Mouse (Mus musculus): ENCODE measurements around the gene H2-Q7. TPM values are rescaled to one million over a fixed set of nuclear protein-coding genes. Genes with fewer than 3 reads are reported as not detected.

Gene H2-Q7
- polyA plus RNA-seq (2012; rRNA removed), result 3.6 and 4.1 TPM in 2 replicates

GRCm38 (mm10) chr17:35438885-35439284 is at the start of gene H2-Q7:
TSS of gene H2-Q7 (plus strand) at chr17:35439155.

GRCm38 (mm10) chr17:35424624-35425416 is 14.1 kb upstream of the H2-Q7 start, which contains the start of gene H2-Q6:
TSS of gene H2-Q6 (plus strand) at chr17:35424850.

GRCm38 (mm10) chr17:35469842-35470751 is 31.1 kb downstream of the H2-Q7 start, which contains the start of gene H2-Q10:
TSS of gene H2-Q10 (plus strand) at chr17:35470089.

Other genes starting within 250 kb of the H2-Q7 start
- 0.76 and 0.84 TPM in 2 replicates for gene Ltb, start 244.7 kb upstream of the H2-Q7 start, polyA plus RNA-seq (2012; rRNA removed)
- gene Tnf, start 237.1 kb upstream of the H2-Q7 start, polyA plus RNA-seq (2012; rRNA removed), result 0.05 TPM in 2 replicates
- 0.57 and 0.62 TPM in 2 replicates for gene Lta, start 233.8 kb upstream of the H2-Q7 start, polyA plus RNA-seq (2012; rRNA removed)
- gene Gm16181, start 218.3 kb upstream of the H2-Q7 start, polyA plus RNA-seq (2012; rRNA removed), result not detected in 2 replicates
- gene Atp6v1g2, start 205.5 kb upstream of the H2-Q7 start, polyA plus RNA-seq (2012; rRNA removed), result 147 and 148 TPM in 2 replicates
- gene Nfkbil1, start 203.4 kb upstream of the H2-Q7 start, polyA plus RNA-seq (2012; rRNA removed), result 14.3 and 14.8 TPM in 2 replicates
- gene Ddx39b, start 197.4 kb upstream of the H2-Q7 start, polyA plus RNA-seq (2012; rRNA removed), result 727 and 778 TPM in 2 replicates
- 60.4 and 60.8 TPM in 2 replicates for gene H2-D1, start 176.4 kb upstream of the H2-Q7 start, polyA plus RNA-seq (2012; rRNA removed)
- gene H2-Q1, start 118.8 kb upstream of the H2-Q7 start, polyA plus RNA-seq (2012; rRNA removed), result 0.27 and 0.48 TPM in 2 replicates
- gene H2-Q2, start 96.9 kb upstream of the H2-Q7 start, polyA plus RNA-seq (2012; rRNA removed), result 7.8 and 8.7 TPM in 2 replicates
- 3.3 and 3.5 TPM in 2 replicates for gene H2-Q4, start 59.5 kb upstream of the H2-Q7 start, polyA plus RNA-seq (2012; rRNA removed)
- 1.0 and 1.2 TPM in 2 replicates for gene H2-Q6, start 14.3 kb upstream of the H2-Q7 start, polyA plus RNA-seq (2012; rRNA removed)
- gene H2-Q10, start 30.9 kb downstream of the H2-Q7 start, polyA plus RNA-seq (2012; rRNA removed), result 0.47 and 0.52 TPM in 2 replicates
- 0.12 TPM in 1 of 2 replicates, not detected in the other for gene Pou5f1, start 66.9 kb downstream of the H2-Q7 start, polyA plus RNA-seq (2012; rRNA removed)
- gene Tcf19, start 77.7 kb downstream of the H2-Q7 start, polyA plus RNA-seq (2012; rRNA removed), result 11.8 and 14.8 TPM in 2 replicates
- 9.8 and 10.1 TPM in 2 replicates for gene Cchcr1, start 77.9 kb downstream of the H2-Q7 start, polyA plus RNA-seq (2012; rRNA removed)
- gene Psors1c2, start 94.0 kb downstream of the H2-Q7 start, polyA plus RNA-seq (2012; rRNA removed), result 0.32 and 0.75 TPM in 2 replicates
- gene Cdsn, start 113.0 kb downstream of the H2-Q7 start, polyA plus RNA-seq (2012; rRNA removed), result 0.07 and 1.2 TPM in 2 replicates
- gene 2300002M23Rik, start 128.3 kb downstream of the H2-Q7 start, polyA plus RNA-seq (2012; rRNA removed), result 0.05 and 0.09 TPM in 2 replicates
- not detected in 2 replicates for gene Sfta2, start 162.4 kb downstream of the H2-Q7 start, polyA plus RNA-seq (2012; rRNA removed)
- 0.10 TPM in 1 of 2 replicates, not detected in the other for gene Gm9573, start 187.5 kb downstream of the H2-Q7 start, polyA plus RNA-seq (2012; rRNA removed)
- gene Mucl3, start 204.5 kb downstream of the H2-Q7 start, polyA plus RNA-seq (2012; rRNA removed), result 0.04 TPM in 1 of 2 replicates, not detected in the other
- 37.5 and 41.5 TPM in 2 replicates for gene Vars2, start 228.4 kb downstream of the H2-Q7 start, polyA plus RNA-seq (2012; rRNA removed)
- 28.6 and 29.1 TPM in 2 replicates for gene Gtf2h4, start 234.6 kb downstream of the H2-Q7 start, polyA plus RNA-seq (2012; rRNA removed)

Data from central nervous system, embryonic 18 days (tissue).